Mouse (Mus musculus) gonadal fat pad, adult 2 months (tissue): ENCODE results near the gene Mc3r. TPM values are rescaled to one million over a fixed set of nuclear protein-coding genes. Genes with fewer than 3 reads are reported as not detected.

Experiments used
- DNase-seq: peaks from one replicate; pipeline ENCODE4 v3.0.0-alpha.2; 2012; ENCODE audit warnings: low read depth
- polyA plus RNA-seq: library from polyadenylated mRNA; depleted of rRNA; stranded (reverse); fragments of >200 nt; gene quantifications from 2 replicates; pipeline ENCODE4 v1.2.3, GENCODE M21; 2012

Mc3r gene
- polyA plus RNA-seq, 1 experiment = not detected

- DNase-seq = no peak
Observed at GRCm38 (mm10) chr2:172256418-172256817, 8.1 kb downstream of the Mc3r start.

GRCm38 (mm10) chr2:172256956-172257355, 8.7 kb downstream of the Mc3r start:
- DNase-seq = no peak

- DNase-seq = no peak
Observed at GRCm38 (mm10) chr2:172257471-172258065, 9.3 kb downstream of the Mc3r start.

- DNase-seq = no peak
Observed at GRCm38 (mm10) chr2:172260064-172260463, 11.8 kb downstream of the Mc3r start.

GRCm38 (mm10) chr2:172261441-172261840, 13.1 kb downstream of the Mc3r start:
- no peak for DNase-seq

- DNase-seq = no peak
Observed at GRCm38 (mm10) chr2:172263216-172263615, 14.9 kb downstream of the Mc3r start.

GRCm38 (mm10) chr2:172269907-172270306, 21.6 kb downstream of the Mc3r start:
- no peak for DNase-seq

GRCm38 (mm10) chr2:172270485-172270944, 22.2 kb downstream of the Mc3r start:
- DNase-seq = no peak

- no peak for DNase-seq
Observed at GRCm38 (mm10) chr2:172270974-172271697, 22.8 kb downstream of the Mc3r start.

GRCm38 (mm10) chr2:172274662-172275061, 26.4 kb downstream of the Mc3r start:
- no peak for DNase-seq

GRCm38 (mm10) chr2:172276155-172276554, 27.9 kb downstream of the Mc3r start:
- no peak for DNase-seq

GRCm38 (mm10) chr2:172278979-172279378, 30.7 kb downstream of the Mc3r start:
- no peak for DNase-seq

- no peak for DNase-seq
Observed at GRCm38 (mm10) chr2:172282071-172282710, 33.9 kb downstream of the Mc3r start.

GRCm38 (mm10) chr2:172287715-172288114, 39.4 kb downstream of the Mc3r start:
- DNase-seq = no peak

GRCm38 (mm10) chr2:172288965-172289364, 40.7 kb downstream of the Mc3r start:
- DNase-seq = no peak

GRCm38 (mm10) chr2:172289632-172290031, 41.3 kb downstream of the Mc3r start:
- DNase-seq = no peak

GRCm38 (mm10) chr2:172290474-172290873, 42.2 kb downstream of the Mc3r start:
- no peak for DNase-seq

GRCm38 (mm10) chr2:172291025-172291424, 42.7 kb downstream of the Mc3r start:
- no peak for DNase-seq

GRCm38 (mm10) chr2:172291755-172292524, 43.6 kb downstream of the Mc3r start:
- no peak for DNase-seq

GRCm38 (mm10) chr2:172292525-172293405, 44.5 kb downstream of the Mc3r start:
- DNase-seq = no peak

GRCm38 (mm10) chr2:172298083-172298482, 49.8 kb downstream of the Mc3r start:
- no peak for DNase-seq
